Mouse (Mus musculus) forebrain, embryonic 15.5 days (tissue): ENCODE data around the gene 4833439L19Rik. TPM values are rescaled to one million over a fixed set of nuclear protein-coding genes. Genes with fewer than 3 reads are reported as not detected.

Source experiments
- ATAC-seq: fragments of 200-750 bp; cut with Nextera tagmentation; replicated peaks from 2 replicates; pipeline ENCODE4 v1.8.0; 2017; ENCODE audit warnings: mild to moderate bottlenecking, moderate TSS enrichment, moderate library complexity
- H3K27ac ChIP-seq: fragments of 300-500 bp; sonication (generic); replicated peaks from 2 replicates; pipeline ENCODE4 v1.5.1; 2015; ENCODE audit warnings: mild to moderate bottlenecking, inconsistent platforms
- H3K27me3 ChIP-seq: fragments of 300-500 bp; sonication (generic); 2 replicates; pipeline ENCODE4 v1.6.1; 2015; ENCODE audit warnings: inconsistent platforms
- H3K36me3 ChIP-seq: fragments of 300-500 bp; sonication (generic); 2 replicates; pipeline ENCODE4 v1.6.1; 2015; ENCODE audit warnings: mild to moderate bottlenecking, inconsistent platforms
- H3K4me1 ChIP-seq: fragments of 300-500 bp; sonication (generic); 2 replicates; pipeline ENCODE4 v1.6.1; 2015; ENCODE audit warnings: inconsistent platforms
- H3K4me2 ChIP-seq: fragments of 300-500 bp; sonication (generic); replicated peaks from 2 replicates; pipeline ENCODE4 v1.6.1; 2015; ENCODE audit warnings: mild to moderate bottlenecking, inconsistent platforms
- H3K4me3 ChIP-seq: fragments of 300-500 bp; sonication (generic); 2 replicates; pipeline ENCODE4 v1.5.1; 2015; ENCODE audit warnings: mild to moderate bottlenecking, inconsistent platforms
- H3K9ac ChIP-seq: fragments of 300-500 bp; sonication (generic); replicated peaks from 2 replicates; pipeline ENCODE4 v1.6.1; 2015; ENCODE audit warnings: mild to moderate bottlenecking, inconsistent platforms
- H3K9me3 ChIP-seq: fragments of 300-500 bp; sonication (generic); 2 replicates; pipeline ENCODE4 v1.6.1; 2016; ENCODE audit warnings: inconsistent platforms
- WGBS: fragments of 180-500 bp; shearing (Covaris S2); methylation state at CpG from one replicate; pipeline ENCODE4 v1.1.7; 2015; ENCODE audit warnings: mixed read lengths; 5-methylcytosine and 5-hydroxymethylcytosine counted together
- polyA plus RNA-seq: library from polyadenylated mRNA; unstranded; fragments of >200 nt; fragmentation: Nextera tagmentation; extraction: Ambion mirVana; gene quantifications from 2 replicates; pipeline ENCODE4 v1.2.1, GENCODE M21; 2015

Gene 4833439L19Rik
- polyA plus RNA-seq, 1 experiment from 2014 or later: 293 TPM

GRCm38 (mm10) chr13:54562562-54562961 lies 2.7 kb downstream of the 4833439L19Rik start:
- WGBS: 86% methylated on average over 7 of the region's 7 CpGs
- Histone ChIP-seq H3K4me3 (no peak overlapping the region), H3K9me3 (no peaks in the 10 kb centered on the region), H3K9ac (no peak overlapping the region), H3K27ac (no peak overlapping the region), H3K27me3 (no peaks in the 10 kb centered on the region; the same call in 1 of the 2 replicates), H3K4me1 (peaks cover 15% of the 10 kb centered on the region), H3K4me2 (no peak overlapping the region), H3K36me3 (peaks cover 43% of the 10 kb centered on the region)
- no peak for ATAC-seq

GRCm38 (mm10) chr13:54560608-54561007 lies 4.6 kb downstream of the 4833439L19Rik start:
- WGBS: 91% methylated on average over 7 of the region's 7 CpGs
- no peak for ATAC-seq
- Histone ChIP-seq H3K27me3 (no peaks in the 10 kb centered on the region), H3K9me3 (no peaks in the 10 kb centered on the region), H3K4me1 (peaks cover 15% of the 10 kb centered on the region), H3K9ac (no peak overlapping the region), H3K4me3 (no peak overlapping the region), H3K27ac (no peak overlapping the region), H3K4me2 (no peak overlapping the region), H3K36me3 (peaks cover 63% of the 10 kb centered on the region)

GRCm38 (mm10) chr13:54559656-54560055 lies 5.6 kb downstream of the 4833439L19Rik start:
- H3K4me2 ChIP-seq: no peak overlapping the region
- H3K27ac ChIP-seq: no peak overlapping the region
- no peak for ATAC-seq
- peaks cover 70% of the 10 kb centered on the region for H3K36me3 ChIP-seq
- no peak overlapping the region for H3K9ac ChIP-seq
- 90% methylated on average over 2 of the region's 2 CpGs for WGBS
- no peaks in the 10 kb centered on the region for H3K9me3 ChIP-seq
- no peaks in the 10 kb centered on the region for H3K27me3 ChIP-seq
- no peak overlapping the region for H3K4me3 ChIP-seq
- peaks cover 13% of the 10 kb centered on the region for H3K4me1 ChIP-seq

GRCm38 (mm10) chr13:54557652-54558051 lies 7.6 kb downstream of the 4833439L19Rik start:
- ATAC-seq: no peak

GRCm38 (mm10) chr13:54556796-54557195 lies 8.4 kb downstream of the 4833439L19Rik start:
- no peaks in the 10 kb centered on the region for H3K27me3 ChIP-seq
- ATAC-seq: no peak
- H3K4me3 ChIP-seq: no peak overlapping the region
- no peak overlapping the region for H3K4me2 ChIP-seq
- H3K4me1 ChIP-seq: no peaks in the 10 kb centered on the region
- H3K9ac ChIP-seq: no peak overlapping the region
- H3K9me3 ChIP-seq: no peaks in the 10 kb centered on the region
- peaks cover 92% of the 10 kb centered on the region for H3K36me3 ChIP-seq
- 80% methylated on average over 3 of the region's 3 CpGs for WGBS
- H3K27ac ChIP-seq: no peak overlapping the region

More at GRCm38 (mm10) chr13:54557652-54558051, 7.6 kb downstream of the 4833439L19Rik start:
- no peak overlapping the region for H3K27ac ChIP-seq
- H3K27me3 ChIP-seq: no peaks in the 10 kb centered on the region
- no peak overlapping the region for H3K4me3 ChIP-seq
- H3K36me3 ChIP-seq: peaks cover 84% of the 10 kb centered on the region
- no peak overlapping the region for H3K9ac ChIP-seq
- 84% methylated on average over 1 of the region's 1 CpGs for WGBS
- no peaks in the 10 kb centered on the region for H3K9me3 ChIP-seq
- H3K4me1 ChIP-seq: 0 out of 2 replicates have a peak, but pooled peaks cover 2% of the 10 kb centered on the region
- no peak overlapping the region for H3K4me2 ChIP-seq

GRCm38 (mm10) chr13:54556176-54556575 lies 9.1 kb downstream of the 4833439L19Rik start:
- Histone ChIP-seq H3K27ac (no peak overlapping the region), H3K9me3 (no peaks in the 10 kb centered on the region), H3K36me3 (peaks cover 92% of the 10 kb centered on the region), H3K4me3 (no peak overlapping the region), H3K4me1 (no peaks in the 10 kb centered on the region), H3K9ac (no peak overlapping the region), H3K27me3 (no peaks in the 10 kb centered on the region), H3K4me2 (no peak overlapping the region)
- ATAC-seq: no peak
- 94% methylated on average over 9 of the region's 9 CpGs for WGBS

- H3K27me3 ChIP-seq: no peaks in the 10 kb centered on the region
- no peak for ATAC-seq
- H3K4me2 ChIP-seq: no peak overlapping the region
- no peak overlapping the region for H3K27ac ChIP-seq
- no peaks in the 10 kb centered on the region for H3K9me3 ChIP-seq
- H3K4me3 ChIP-seq: no peak overlapping the region
- H3K4me1 ChIP-seq: no peaks in the 10 kb centered on the region
- peaks cover 68% of the 10 kb centered on the region for H3K36me3 ChIP-seq
- no peak overlapping the region for H3K9ac ChIP-seq
- 89% methylated on average over 7 of the region's 7 CpGs for WGBS
These were observed 17.2 kb downstream of the 4833439L19Rik start for GRCm38 (mm10) chr13:54548036-54548435.

GRCm38 (mm10) chr13:54532134-54532533 lies 33.1 kb downstream of the 4833439L19Rik start:
- Histone ChIP-seq H3K9me3 (no peaks in the 10 kb centered on the region), H3K4me1 (no peaks in the 10 kb centered on the region), H3K36me3 (peaks cover 65% of the 10 kb centered on the region), H3K9ac (no peak overlapping the region), H3K4me3 (no peak overlapping the region), H3K4me2 (no peak overlapping the region), H3K27ac (no peak overlapping the region), H3K27me3 (no peaks in the 10 kb centered on the region)
- no peak for ATAC-seq

GRCm38 (mm10) chr13:54527140-54527539 lies 38.1 kb downstream of the 4833439L19Rik start:
- no peak overlapping the region for H3K27ac ChIP-seq
- no peaks in the 10 kb centered on the region for H3K4me1 ChIP-seq
- WGBS: 91% methylated on average over 6 of the region's 6 CpGs
- no peaks in the 10 kb centered on the region for H3K9me3 ChIP-seq
- H3K4me3 ChIP-seq: no peak overlapping the region
- no peaks in the 10 kb centered on the region for H3K27me3 ChIP-seq
- ATAC-seq: no peak
- no peak overlapping the region for H3K9ac ChIP-seq
- peaks cover 74% of the 10 kb centered on the region for H3K36me3 ChIP-seq
- H3K4me2 ChIP-seq: no peak overlapping the region

- H3K4me2 ChIP-seq: no peak overlapping the region
- H3K27me3 ChIP-seq: no peaks in the 10 kb centered on the region
- H3K9ac ChIP-seq: no peak overlapping the region
- no peaks in the 10 kb centered on the region for H3K4me1 ChIP-seq
- ATAC-seq: no peak
- no peak overlapping the region for H3K27ac ChIP-seq
- H3K4me3 ChIP-seq: no peak overlapping the region
- no peaks in the 10 kb centered on the region for H3K9me3 ChIP-seq
- H3K36me3 ChIP-seq: peaks cover 24% of the 10 kb centered on the region
These were observed 44.1 kb downstream of the 4833439L19Rik start for GRCm38 (mm10) chr13:54521181-54521580.

- Histone ChIP-seq H3K27me3 (no peaks in the 10 kb centered on the region), H3K36me3 (peaks cover 21% of the 10 kb centered on the region), H3K4me3 (no peak overlapping the region), H3K9me3 (no peaks in the 10 kb centered on the region), H3K4me1 (no peaks in the 10 kb centered on the region), H3K9ac (no peak overlapping the region), H3K4me2 (no peak overlapping the region), H3K27ac (no peak overlapping the region)
- WGBS: 93% methylated on average over 4 of the region's 4 CpGs
- ATAC-seq: no peak
These were observed 45.0 kb downstream of the 4833439L19Rik start for GRCm38 (mm10) chr13:54520221-54520620.

GRCm38 (mm10) chr13:54505920-54506319 lies 59.3 kb downstream of the 4833439L19Rik start:
- Histone ChIP-seq H3K4me3 (no peak overlapping the region), H3K4me1 (peaks cover 23% of the 10 kb centered on the region), H3K4me2 (no peak overlapping the region), H3K9ac (no peak overlapping the region), H3K27me3 (no peaks in the 10 kb centered on the region), H3K36me3 (no peaks in the 10 kb centered on the region), H3K9me3 (no peaks in the 10 kb centered on the region), H3K27ac (no peak overlapping the region)
- 90% methylated on average over 1 of the region's 1 CpGs for WGBS
- ATAC-seq: no peak

GRCm38 (mm10) chr13:54504611-54505260 lies 60.5 kb downstream of the 4833439L19Rik start:
- 45% methylated on average over 7 of the region's 7 CpGs for WGBS
- Histone ChIP-seq H3K4me2 (peak overlapping the region; percentile 78), H3K9me3 (no peaks in the 10 kb centered on the region), H3K36me3 (no peaks in the 10 kb centered on the region), H3K9ac (peak overlapping the region; percentile 75), H3K4me3 (peak overlapping the region; percentile 68), H3K27ac (peak overlapping the region; percentile 81), H3K4me1 (peaks cover 23% of the 10 kb centered on the region), H3K27me3 (no peaks in the 10 kb centered on the region)
- ATAC-seq: no peak
